Mouse (Mus musculus) Patski (cell line): ENCODE measurements around the gene Ano3. TPM values are rescaled to one million over a fixed set of nuclear protein-coding genes. Genes with fewer than 3 reads are reported as not detected.

ENCODE experiments used
- ATAC-seq: fragments of 100-300 bp; one replicate; pipeline ENCODE4 v1.8.0; 2021
- CTCF ChIA-PET: fragments of 350-600 bp; sonication (Branson Sonifier 250); formaldehyde crosslinking; loops from one replicate; lab custom pipeline; 2022; ENCODE audit warnings: inconsistent platforms; lab: Charles Lee
- POLR2A ChIA-PET: fragments of 350-600 bp; sonication (Branson Sonifier 250); formaldehyde crosslinking; loops from one replicate; lab custom pipeline; 2022; ENCODE audit warnings: antibody characterized with exemption, inconsistent platforms; lab: Charles Lee
- DNase-seq: peaks from one replicate; pipeline ENCODE4 v3.0.0-alpha.2; 2011; ENCODE audit warnings: low read depth, low spot score
- H3K27me3 ChIP-seq: fragments of 371-371 bp; one replicate; pipeline ENCODE4 v1.5.1; 2021
- CTCF ChIP-seq: fragments of 100-300 bp; IDR thresholded peaks from one replicate; pipeline ENCODE4 v1.5.1; 2021
- in situ Hi-C: fragments of 300-500 bp; cut with MboI; formaldehyde crosslinking; loops from 3 replicates; pipeline ENCODE4 v1.11.1; 2018; ENCODE audit warnings: low pct_unique_long_range_greater_than_20kb, mixed read lengths
- polyA plus RNA-seq: library from polyadenylated mRNA; unstranded; gene quantifications from one replicate; pipeline ENCODE4 v1.2.3, GENCODE M21; 2021

The Ano3 gene
- polyA plus RNA-seq, 1 experiment from 2014 or later: not detected

DNA sequence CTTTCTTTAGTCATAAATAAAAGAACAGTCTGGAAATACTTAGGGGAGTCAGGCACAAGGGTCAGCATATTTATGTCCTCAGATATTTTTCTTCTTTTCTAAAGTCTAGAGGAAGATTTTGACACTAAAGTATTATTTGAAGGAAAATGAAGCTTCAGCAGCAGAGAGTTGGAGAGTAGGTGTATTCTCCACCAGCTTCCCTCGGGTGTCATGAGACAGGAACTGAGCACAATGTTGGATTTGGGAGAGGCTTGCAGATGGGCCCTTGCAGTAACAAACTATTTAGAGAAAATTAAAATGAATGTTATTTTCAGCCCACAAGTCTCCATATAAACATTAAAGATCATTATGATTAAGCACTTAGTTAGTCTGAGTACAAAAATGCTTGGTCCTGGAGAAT lies 5.6 kb downstream of the Ano3 start:
- no peak for TF ChIP-seq CTCF
- no peak for ATAC-seq
- peaks cover 29% of the 10 kb centered on the region for H3K27me3 ChIP-seq
- DNase-seq: no peak
- in situ Hi-C loops: no loop called here
- ChIA-PET POLR2A (no interaction called here), CTCF (no interaction called here)

DNA sequence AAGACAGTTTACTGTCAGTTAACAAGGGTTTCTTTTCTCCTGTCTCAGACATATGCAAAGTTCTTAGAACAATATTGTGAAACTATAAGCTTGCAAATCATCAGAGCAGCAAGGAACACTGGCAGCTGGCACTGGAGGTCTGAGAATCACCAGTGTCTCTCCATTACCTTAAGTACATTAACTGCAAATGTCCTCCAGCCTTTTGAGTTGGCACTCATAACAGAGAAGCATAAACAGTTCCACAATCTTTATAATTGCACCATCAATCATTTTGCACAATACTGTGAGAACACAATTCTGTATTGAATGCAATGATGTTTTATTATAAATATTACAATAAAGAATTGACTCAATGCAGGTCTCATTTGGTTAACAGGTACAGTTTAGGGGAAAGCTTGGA lies 15.0 kb downstream of the Ano3 start:
- no peaks in the 10 kb centered on the region for H3K27me3 ChIP-seq
- CTCF ChIA-PET: no interaction called here
- no peak for TF ChIP-seq CTCF
- in situ Hi-C loops: no loop called here
- DNase-seq (no peak), ATAC-seq (no peak)
- POLR2A ChIA-PET: no interaction called here

DNA sequence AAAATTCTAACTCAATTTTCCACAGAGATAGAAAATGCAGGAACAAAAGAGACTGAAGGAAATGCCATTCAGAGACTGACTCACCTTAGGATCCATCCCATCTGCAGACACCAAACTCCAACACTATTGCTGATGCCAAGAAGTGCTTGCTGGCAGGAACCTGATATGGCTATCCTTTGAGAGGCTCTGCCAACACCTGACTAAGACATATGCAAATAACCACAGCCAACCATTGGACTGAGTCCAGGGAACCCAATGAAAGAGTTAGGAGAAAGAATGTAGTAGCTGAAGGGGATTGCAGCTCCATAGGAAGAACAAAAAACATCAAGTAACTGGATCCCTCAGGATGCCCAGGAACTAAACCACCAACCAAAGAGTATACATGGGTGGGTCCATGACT lies 21.6 kb downstream of the Ano3 start:
- no peaks in the 10 kb centered on the region for H3K27me3 ChIP-seq
- POLR2A ChIA-PET: no interaction called here
- CTCF ChIA-PET: no interaction called here
- DNase-seq (no peak), ATAC-seq (no peak)
- in situ Hi-C loops: no loop called here
- no peak for TF ChIP-seq CTCF

DNA sequence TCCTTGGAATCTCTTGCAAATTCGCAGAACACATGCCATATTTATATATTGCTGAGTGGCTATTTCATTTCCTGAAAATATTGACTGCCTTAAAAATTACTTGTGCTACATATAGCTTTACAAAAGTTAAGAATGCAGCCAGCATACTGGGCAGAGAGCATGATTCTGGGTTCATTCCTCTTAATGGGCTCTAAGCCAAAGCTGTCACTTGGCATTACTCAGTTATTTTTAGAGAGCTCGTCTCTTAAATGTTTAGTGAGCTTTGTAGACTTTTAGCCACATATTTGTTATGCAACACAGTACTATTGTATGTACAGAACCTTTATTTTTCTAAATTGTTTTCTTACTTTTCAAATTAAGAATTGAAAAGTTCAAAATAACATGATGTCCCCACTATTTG lies 41.2 kb downstream of the Ano3 start:
- no peaks in the 10 kb centered on the region for H3K27me3 ChIP-seq
- ATAC-seq (no peak), DNase-seq (no peak)
- ChIA-PET POLR2A (no interaction called here), CTCF (no interaction called here)
- TF ChIP-seq CTCF: no peak
- in situ Hi-C loops: no loop called here

DNA sequence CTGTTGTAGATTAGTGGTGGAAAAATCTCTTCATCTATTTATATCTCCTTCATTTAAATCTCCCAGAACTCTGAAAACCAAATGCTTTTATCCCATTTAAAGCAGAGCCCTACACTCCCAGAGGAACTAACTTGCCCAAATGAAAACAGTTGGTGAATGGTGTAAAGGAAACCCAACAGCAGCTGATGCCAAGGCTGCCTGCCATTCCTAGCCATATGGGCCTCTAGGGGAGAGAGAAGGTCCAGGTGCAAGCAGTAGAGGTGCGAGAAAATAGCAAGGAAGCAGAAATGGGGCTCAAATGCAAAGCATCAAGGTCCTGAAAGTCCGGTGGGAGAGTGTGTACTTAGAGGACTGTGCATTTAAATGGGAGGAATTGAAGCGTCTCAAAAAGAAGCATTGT lies 44.2 kb downstream of the Ano3 start:
- ATAC-seq: no peak
- no peak for TF ChIP-seq CTCF
- in situ Hi-C loops: no loop called here
- CTCF ChIA-PET: no interaction called here
- no peaks in the 10 kb centered on the region for H3K27me3 ChIP-seq
- no peak for DNase-seq
- POLR2A ChIA-PET: no interaction called here

DNA sequence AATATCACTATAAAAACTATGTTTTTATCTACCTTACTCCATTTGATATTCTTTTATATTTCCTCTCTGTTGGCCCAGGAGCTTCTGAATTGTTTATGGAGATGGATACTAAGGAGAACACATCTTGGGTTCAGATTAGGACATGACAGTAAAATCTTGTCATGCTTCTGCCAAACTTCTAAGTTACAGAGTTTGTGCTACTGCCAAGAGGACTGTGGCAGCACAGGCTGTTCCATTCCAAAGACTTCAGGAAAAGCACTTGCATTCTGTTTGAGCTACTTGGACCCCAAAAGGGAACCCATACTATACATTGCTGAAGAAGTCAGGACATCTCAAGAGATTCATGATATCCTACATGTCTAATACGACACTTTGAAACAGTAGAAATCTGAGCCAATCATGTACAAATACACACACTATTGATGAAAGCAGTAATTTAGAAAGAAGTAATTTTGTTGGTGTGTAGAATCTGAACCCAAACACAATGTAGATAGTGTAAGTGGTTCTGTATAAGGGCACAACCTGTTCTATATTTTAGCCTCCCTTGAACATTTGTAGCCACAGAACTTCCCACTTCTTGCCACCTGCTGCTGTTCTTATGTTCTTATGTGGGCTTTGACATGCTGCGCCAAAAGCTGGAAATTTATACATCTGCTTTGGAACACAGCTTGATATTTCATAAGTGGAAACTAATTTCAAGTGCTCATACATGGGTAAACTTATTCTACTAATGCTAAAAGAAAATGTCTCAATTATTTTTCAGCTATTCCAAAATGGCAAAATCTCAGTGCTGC lies 54.0 kb downstream of the Ano3 start:
- DNase-seq (no peak), ATAC-seq (no peak)
- no peak for TF ChIP-seq CTCF
- in situ Hi-C loops: no loop called here
- POLR2A ChIA-PET: no interaction called here
- no peaks in the 10 kb centered on the region for H3K27me3 ChIP-seq
- CTCF ChIA-PET: no interaction called here

DNA sequence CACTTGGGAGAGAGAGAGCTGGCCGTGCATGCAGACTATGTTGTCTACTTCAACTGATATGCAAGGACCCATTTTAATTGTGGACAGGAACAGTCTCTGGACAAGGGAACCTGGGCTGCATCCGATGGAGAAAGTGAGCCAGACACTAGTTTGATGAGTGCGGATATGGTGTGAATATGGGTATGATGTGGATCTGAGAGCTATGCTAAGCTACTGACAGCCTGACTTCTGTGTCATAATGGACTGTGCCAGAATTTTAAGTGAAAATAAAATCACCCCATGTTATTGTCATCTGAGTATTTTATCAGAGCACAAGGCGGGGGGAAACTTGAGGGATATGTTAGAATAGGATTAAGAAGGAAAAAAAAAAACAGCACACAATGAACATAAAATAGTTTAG lies 79.1 kb downstream of the Ano3 start:
- no peaks in the 10 kb centered on the region for H3K27me3 ChIP-seq
- TF ChIP-seq CTCF: no peak
- POLR2A ChIA-PET: no interaction called here
- ATAC-seq: no peak
- CTCF ChIA-PET: no interaction called here
- no peak for DNase-seq
- in situ Hi-C loops: no loop called here

DNA sequence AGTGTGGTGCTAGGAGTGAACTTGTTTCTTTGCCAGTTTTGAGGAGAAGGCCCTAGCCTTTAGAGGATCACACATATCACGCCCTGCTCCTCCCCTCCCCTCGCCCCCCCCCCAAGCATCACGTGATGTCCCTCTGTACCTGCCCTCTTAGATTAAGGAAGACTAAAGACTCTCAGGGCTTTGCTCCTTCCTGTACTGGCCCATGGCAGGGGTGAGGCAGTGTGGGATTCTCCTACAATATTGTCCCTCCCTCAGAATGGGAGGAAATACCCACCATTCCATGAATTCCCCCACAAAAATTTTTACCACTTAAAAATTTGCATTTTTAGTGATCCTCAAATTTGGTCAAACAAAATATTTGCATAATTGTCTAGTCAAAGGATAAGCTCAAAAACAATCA lies 85.1 kb downstream of the Ano3 start:
- TF ChIP-seq CTCF: no peak
- ChIA-PET CTCF (no interaction called here), POLR2A (no interaction called here)
- no peak for ATAC-seq
- H3K27me3 ChIP-seq: no peaks in the 10 kb centered on the region
- DNase-seq: no peak
- in situ Hi-C loops: no loop called here

DNA sequence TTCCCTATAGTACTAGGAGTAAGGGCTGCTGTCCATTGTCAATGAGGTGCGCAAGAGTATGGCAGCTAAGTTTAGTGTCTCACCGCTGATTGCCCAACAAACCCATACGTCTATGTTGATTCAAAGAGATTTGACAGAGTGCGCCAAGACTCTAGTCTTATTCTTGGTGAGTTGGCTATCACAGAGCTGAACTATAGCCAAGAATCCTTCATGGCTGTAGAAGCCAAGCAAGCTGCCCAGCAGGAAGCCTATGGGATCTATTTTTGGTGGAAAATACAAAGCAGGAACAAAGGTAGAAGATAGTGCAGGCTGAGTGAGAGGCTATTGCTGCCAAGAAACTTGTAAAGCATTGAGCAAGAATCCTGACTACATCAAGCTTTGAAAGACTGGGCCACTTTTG lies 87.3 kb downstream of the Ano3 start:
- no peak for DNase-seq
- TF ChIP-seq CTCF: no peak
- POLR2A ChIA-PET: no interaction called here
- in situ Hi-C loops: no loop called here
- no peaks in the 10 kb centered on the region for H3K27me3 ChIP-seq
- no peak for ATAC-seq
- CTCF ChIA-PET: no interaction called here

DNA sequence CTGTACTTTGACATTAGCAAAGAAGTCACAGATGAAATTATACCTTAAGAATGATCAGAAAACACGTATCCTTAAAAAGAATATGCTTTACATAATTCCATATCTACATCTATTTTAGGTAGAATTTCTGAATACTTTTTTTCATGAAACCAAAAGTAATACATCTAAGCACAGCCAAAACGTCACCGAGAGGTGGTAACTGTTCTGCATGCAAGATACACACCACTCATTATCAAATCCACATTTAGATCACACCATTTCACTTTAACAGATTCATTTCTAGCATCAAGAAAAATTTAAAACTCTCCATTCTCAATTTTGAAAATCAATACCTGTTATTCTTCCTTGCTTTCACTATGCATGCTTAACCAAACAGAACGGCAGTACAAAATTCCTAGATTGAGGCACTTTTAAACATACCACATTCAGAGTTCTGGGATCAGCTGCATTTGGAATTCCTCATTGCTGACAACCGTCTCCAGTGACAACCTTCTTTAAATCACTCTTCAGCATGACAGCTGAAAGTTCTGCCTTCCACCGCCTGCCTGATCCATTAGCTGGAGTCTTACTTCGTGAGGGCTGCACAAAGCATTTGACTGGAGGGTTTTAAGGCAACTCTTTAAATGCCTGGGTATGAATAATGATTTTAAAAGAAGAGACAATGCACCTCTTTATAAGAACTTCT lies 111.0 kb downstream of the Ano3 start:
- no peak for DNase-seq
- H3K27me3 ChIP-seq: peaks cover 15% of the 10 kb centered on the region
- ChIA-PET POLR2A (no interaction called here), CTCF (no interaction called here)
- in situ Hi-C loops: no loop called here
- ATAC-seq: no peak
- TF ChIP-seq CTCF: no peak

DNA sequence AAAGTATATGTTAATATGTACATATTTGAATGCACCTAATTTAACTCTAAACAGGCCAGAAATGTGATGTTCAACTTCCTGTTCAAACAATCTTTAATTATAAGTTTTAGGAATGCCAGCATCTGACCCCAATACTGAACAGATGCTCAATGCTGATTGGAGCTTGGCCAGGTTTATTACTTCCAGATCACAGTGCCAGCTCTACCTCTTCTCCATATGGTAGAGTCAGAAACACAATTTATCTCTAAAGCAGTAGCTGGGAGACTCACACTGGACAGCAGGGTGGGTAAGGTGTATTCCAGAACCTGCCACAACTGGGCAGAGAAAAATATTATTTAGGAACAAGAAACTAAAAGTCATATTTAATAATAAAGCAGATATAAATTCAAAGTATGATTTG lies 134.5 kb downstream of the Ano3 start:
- no peaks in the 10 kb centered on the region for H3K27me3 ChIP-seq
- TF ChIP-seq CTCF: no peak
- ChIA-PET CTCF (no interaction called here), POLR2A (no interaction called here)
- in situ Hi-C loops: no loop called here
- ATAC-seq (no peak), DNase-seq (no peak)

DNA sequence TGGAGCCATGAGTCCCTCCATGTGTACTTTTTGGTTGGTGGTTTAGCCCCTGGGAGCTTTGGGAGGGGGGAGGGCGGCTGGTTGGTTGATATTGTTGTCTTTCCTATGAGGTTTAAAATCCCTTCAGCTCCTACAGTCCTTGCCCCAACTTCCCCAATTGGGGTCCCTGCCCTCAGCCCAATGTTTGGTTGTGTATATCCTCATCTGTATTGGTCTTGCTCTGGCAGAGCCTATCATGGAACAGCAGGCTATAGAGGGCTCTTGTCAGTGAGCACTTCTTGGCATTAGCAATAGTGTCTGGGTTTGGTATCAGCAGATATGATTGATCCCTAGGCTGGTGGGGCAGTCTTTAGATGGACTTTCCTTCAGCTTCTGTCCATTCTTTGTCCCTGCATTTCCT lies 135.8 kb downstream of the Ano3 start:
- POLR2A ChIA-PET: no interaction called here
- no peak for ATAC-seq
- TF ChIP-seq CTCF: no peak

More for the DNA sequence above, 135.8 kb downstream of the Ano3 start:
- in situ Hi-C loops: no loop called here
- DNase-seq: no peak
- no peaks in the 10 kb centered on the region for H3K27me3 ChIP-seq
- CTCF ChIA-PET: interaction anchor here (0.9 kb wide), 1 partner anchor 251 kb away, joined by 3 read pairs; no protein-coding TSS in a partner anchor
